In genomic region chr19:9899780-9900146, GRCm38 (mm10) we compare ENCODE assay signal across 8 mouse cellular contexts. TPM values are rescaled to one million over a fixed set of nuclear protein-coding genes. Genes with fewer than 3 reads are reported as not detected.
DNase-seq lines count a peak whose midpoint lies in the region; ATAC-seq and TF ChIP-seq lines count a peak whose summit lies in the region.

No protein-coding gene starts in this region.

- WGBS in lung, embryonic 14.5 days = 7% methylated on average over 10 of the region's 10 CpGs
- WGBS in limb, embryonic 12.5 days = 8% methylated on average over 10 of the region's 10 CpGs
- 7% methylated on average over 10 of the region's 10 CpGs for WGBS in olfactory bulb, adult 2 months

- H3K4me3 ChIP-seq in lung, embryonic 14.5 days (ENCODE audit: low read depth, low read length) = peak overlapping the region; percentile 96
- H3K4me3 ChIP-seq in embryonic fibroblast, embryonic 13.5 days (ENCODE audit: insufficient read depth, low read length) = peak overlapping the region; percentile 50
- H3K4me3 ChIP-seq in limb, embryonic 12.5 days (replicated peaks) = peak overlapping the region; percentile 88
- peak overlapping the region; percentile 66 for H3K4me3 ChIP-seq in olfactory bulb, adult 2 months (ENCODE audit: insufficient read depth, low read depth, low read length)

- H3K27ac ChIP-seq in lung, embryonic 14.5 days (ENCODE audit: low read depth) = peak overlapping the region; percentile 84
- peak overlapping the region; percentile 76 for H3K27ac ChIP-seq in embryonic fibroblast, embryonic 13.5 days (ENCODE audit: insufficient read depth, low read length)
- H3K27ac ChIP-seq in limb, embryonic 12.5 days = peak overlapping the region; percentile 66
- H3K27ac ChIP-seq in olfactory bulb, adult 2 months (ENCODE audit: insufficient read depth, low read depth, low read length) = peak overlapping the region; percentile 92

- peak overlapping the region; percentile 45 for H3K9ac ChIP-seq in lung, embryonic 14.5 days
- H3K9ac ChIP-seq in limb, embryonic 12.5 days (replicated peaks) = peak overlapping the region; percentile 38; the same call in 1 of the 2 replicates

- peak; percentile 79 for ATAC-seq in lung, embryonic 14.5 days (ENCODE audit: insufficient read depth)
- peak; percentile 69 for ATAC-seq in limb, embryonic 12.5 days (ENCODE audit: insufficient number of reproducible peaks, insufficient read depth, low FRiP score, low TSS enrichment, low read depth)

- H3K9me3 ChIP-seq in lung, embryonic 14.5 days (ENCODE audit: low read depth, low read length) = no peaks in the 10 kb centered on the region
- H3K9me3 ChIP-seq in limb, embryonic 12.5 days = 0 out of 2 replicates have a peak, but pooled peaks cover 3% of the 10 kb centered on the region

- no peak for TF ChIP-seq CTCF in lung, embryonic 14.5 days (IDR thresholded peaks at IDR 0.05; ENCODE audit: low read depth)
- no peak for TF ChIP-seq CTCF in embryonic fibroblast, embryonic 13.5 days (IDR thresholded peaks at IDR 0.05; ENCODE audit: borderline replicate concordance, insufficient read depth, low read length)
- TF ChIP-seq CTCF in olfactory bulb, adult 2 months (IDR thresholded peaks at IDR 0.05; ENCODE audit: insufficient read depth, low read depth, low read length) = no peak

- no peaks in the 10 kb centered on the region for H3K27me3 ChIP-seq in lung, embryonic 14.5 days (ENCODE audit: insufficient read depth, low read length)
- H3K27me3 ChIP-seq in limb, embryonic 12.5 days = no peaks in the 10 kb centered on the region

- peak overlapping the region; percentile 71 for H3K4me2 ChIP-seq in lung, embryonic 14.5 days
- H3K4me2 ChIP-seq in limb, embryonic 12.5 days = peak overlapping the region; percentile 52

- no peak for DNase-seq in lung, embryonic 14.5 days
- DNase-seq in lung, adult 18-20 months = no peak
- DNase-seq in layer of hippocampus, postnatal 14 days (ENCODE audit: low spot score in 2 of 2) = no peak
- DNase-seq in kidney, adult 8-10 months = no peak
- DNase-seq in right cerebral cortex, postnatal 36 days (ENCODE audit: low spot score in 2 of 2) = no peak

- H3K36me3 ChIP-seq in lung, embryonic 14.5 days (ENCODE audit: insufficient read depth) = peaks cover 22% of the 10 kb centered on the region
- H3K36me3 ChIP-seq in limb, embryonic 12.5 days = peaks cover 9% of the 10 kb centered on the region

- no peak for TF ChIP-seq POLR2A in embryonic fibroblast, embryonic 13.5 days (IDR thresholded peaks at IDR 0.05; ENCODE audit: low read depth, low read length)
- no peak for TF ChIP-seq POLR2A in olfactory bulb, adult 2 months (IDR thresholded peaks at IDR 0.05; ENCODE audit: insufficient read depth, low read depth, low read length)

- peaks cover 17% of the 10 kb centered on the region for H3K4me1 ChIP-seq in lung, embryonic 14.5 days (ENCODE audit: insufficient read depth)
- H3K4me1 ChIP-seq in embryonic fibroblast, embryonic 13.5 days (ENCODE audit: control insufficient read depth, insufficient read depth, low read length) = peaks cover 10% of the 10 kb centered on the region
- H3K4me1 ChIP-seq in limb, embryonic 12.5 days (replicated peaks) = peaks cover 27% of the 10 kb centered on the region
- H3K4me1 ChIP-seq in olfactory bulb, adult 2 months (ENCODE audit: control insufficient read depth, insufficient read depth, low read length) = no peaks in the 10 kb centered on the region

RNA-seq across cellular contexts. Expression of gene Incenp, which starts 0.4 kb away (rescaled TPM):
- 120 and 137 TPM in 2 replicates for polyA plus RNA-seq in lung, embryonic 14.5 days (2014; fragmentation: Nextera tagmentation; extraction: Ambion mirVana)
- polyA plus RNA-seq in embryonic fibroblast, embryonic 13.5 days (2011; ENCODE audit: insufficient read length, low read depth, missing spikeins) = 48.6 and 65.9 TPM in 2 replicates
- polyA plus RNA-seq in limb, embryonic 12.5 days (2016; fragmentation: Nextera tagmentation; extraction: Ambion mirVana) = 140 and 148 TPM in 2 replicates
- polyA plus RNA-seq in olfactory bulb, adult 2 months (2012; ENCODE audit: insufficient read depth, insufficient read length, low replicate concordance, missing spikeins) = not detected in 2 replicates
- total RNA-seq in layer of hippocampus, postnatal 14 days (2021) = 10 to 100 TPM; 18.3 to 18.6 TPM

RNA-seq across cellular contexts. Expression of gene Scgb2a2, which starts 52.4 kb away (rescaled TPM):
- not detected in 2 replicates for polyA plus RNA-seq in lung, embryonic 14.5 days (2014; fragmentation: Nextera tagmentation; extraction: Ambion mirVana)
- not detected in 2 replicates for polyA plus RNA-seq in embryonic fibroblast, embryonic 13.5 days (2011; ENCODE audit: insufficient read length, low read depth, missing spikeins)
- not detected in 2 replicates for polyA plus RNA-seq in limb, embryonic 12.5 days (2016; fragmentation: Nextera tagmentation; extraction: Ambion mirVana)
- not detected in 2 replicates for polyA plus RNA-seq in olfactory bulb, adult 2 months (2012; ENCODE audit: insufficient read depth, insufficient read length, low replicate concordance, missing spikeins)
- not detected for total RNA-seq in layer of hippocampus, postnatal 14 days (2021)
